Mouse (Mus musculus) layer of hippocampus, adult 11-12 months (tissue): ENCODE results near the gene Mat2a.
A peak's percentile ranks its signal among the peaks of the same experiment; 100 is the strongest.
"Not testable (repeated sequence)": the region's sequence is repeated elsewhere in the genome, so short reads cannot be mapped to it uniquely, and the experiment has no call there.

Source experiments
- DNase-seq: peaks from one replicate; pipeline ENCODE4 v3.0.0; 2022; ENCODE audit warnings: low spot score

Gene Mat2a

GRCm38 (mm10) chr6:72454833-72455373, 15.5 kb upstream of the Mat2a start:
- DNase-seq: peak; percentile 50

GRCm38 (mm10) chr6:72454072-72454746, 14.9 kb upstream of the Mat2a start:
- no peak for DNase-seq

- DNase-seq: no peak
These were observed 14.2 kb upstream of the Mat2a start for GRCm38 (mm10) chr6:72453578-72453977.

- DNase-seq: no peak
These were observed 13.0 kb upstream of the Mat2a start for GRCm38 (mm10) chr6:72452329-72452728.

- not testable (repeated sequence) for DNase-seq
These were observed 12.4 kb upstream of the Mat2a start for GRCm38 (mm10) chr6:72451778-72452177.

- no peak for DNase-seq
These were observed 8.1 kb upstream of the Mat2a start for GRCm38 (mm10) chr6:72447487-72447886.

GRCm38 (mm10) chr6:72445011-72445410, 5.7 kb upstream of the Mat2a start:
- no peak for DNase-seq

GRCm38 (mm10) chr6:72442921-72443604, 3.7 kb upstream of the Mat2a start:
- DNase-seq: no peak

GRCm38 (mm10) chr6:72440186-72440990, 1.0 kb upstream of the Mat2a start:
- peak; percentile 52 for DNase-seq

GRCm38 (mm10) chr6:72438862-72439354, 450 bp downstream of the Mat2a start:
- DNase-seq: peak; percentile 94

GRCm38 (mm10) chr6:72438226-72438625, 1.1 kb downstream of the Mat2a start:
- DNase-seq: no peak

GRCm38 (mm10) chr6:72432153-72432552, 7.2 kb downstream of the Mat2a start:
- peak; percentile 2 for DNase-seq

GRCm38 (mm10) chr6:72430989-72431921, 8.1 kb downstream of the Mat2a start:
- peak; percentile 4 for DNase-seq

- DNase-seq: peak; percentile 3
These were observed 10.1 kb downstream of the Mat2a start for GRCm38 (mm10) chr6:72429061-72429842.

- DNase-seq: peak; percentile 76
These were observed 11.3 kb downstream of the Mat2a start for GRCm38 (mm10) chr6:72428036-72428435.

- DNase-seq: no peak
These were observed 13.7 kb downstream of the Mat2a start for GRCm38 (mm10) chr6:72425646-72426045.

GRCm38 (mm10) chr6:72420901-72421300, 18.5 kb downstream of the Mat2a start:
- DNase-seq: no peak

- DNase-seq: no peak
These were observed 19.6 kb downstream of the Mat2a start for GRCm38 (mm10) chr6:72419806-72420205.

- DNase-seq: no peak
These were observed 21.1 kb downstream of the Mat2a start for GRCm38 (mm10) chr6:72418279-72418678.
